Mouse (Mus musculus) heart, adult 9 months (tissue): ENCODE results near the gene Gadd45b.
A peak's percentile ranks its signal among the peaks of the same experiment; 100 is the strongest.

Source experiments
- DNase-seq, 2 experiments: peaks; one replicate each; pipeline ENCODE4 v3.0.0; 2022; ENCODE audit warnings: low spot score in 2 of 2

Gadd45b gene

GRCm38 (mm10) chr10:80956385-80956784 lies 26.5 kb downstream of the Gadd45b start:
- no peak for DNase-seq

- DNase-seq = no peak
Observed at GRCm38 (mm10) chr10:80956901-80957300, 27.0 kb downstream of the Gadd45b start.

DNA sequence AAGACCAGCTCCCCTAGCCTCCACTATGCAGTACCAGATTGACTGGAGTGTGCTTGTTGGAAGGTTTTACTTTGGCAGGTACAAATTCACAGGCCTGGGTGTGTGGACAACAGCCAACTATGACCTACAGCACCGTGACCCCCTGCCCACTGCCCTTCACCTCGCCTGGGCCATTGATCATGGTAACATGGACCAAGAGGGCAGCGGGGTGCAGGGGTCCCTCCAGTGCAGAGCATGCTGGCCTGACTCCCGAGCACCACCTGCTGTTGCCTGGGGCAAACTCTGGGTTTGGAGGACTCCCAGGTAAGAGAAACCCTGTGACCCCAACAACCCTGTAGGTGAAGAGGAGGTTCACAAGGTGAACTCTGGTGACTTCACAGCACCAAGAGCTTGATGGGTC lies 27.9 kb downstream of the Gadd45b start:
- DNase-seq = no peak

- DNase-seq = no peak
Observed at GRCm38 (mm10) chr10:80958979-80959637, 29.2 kb downstream of the Gadd45b start.

DNA sequence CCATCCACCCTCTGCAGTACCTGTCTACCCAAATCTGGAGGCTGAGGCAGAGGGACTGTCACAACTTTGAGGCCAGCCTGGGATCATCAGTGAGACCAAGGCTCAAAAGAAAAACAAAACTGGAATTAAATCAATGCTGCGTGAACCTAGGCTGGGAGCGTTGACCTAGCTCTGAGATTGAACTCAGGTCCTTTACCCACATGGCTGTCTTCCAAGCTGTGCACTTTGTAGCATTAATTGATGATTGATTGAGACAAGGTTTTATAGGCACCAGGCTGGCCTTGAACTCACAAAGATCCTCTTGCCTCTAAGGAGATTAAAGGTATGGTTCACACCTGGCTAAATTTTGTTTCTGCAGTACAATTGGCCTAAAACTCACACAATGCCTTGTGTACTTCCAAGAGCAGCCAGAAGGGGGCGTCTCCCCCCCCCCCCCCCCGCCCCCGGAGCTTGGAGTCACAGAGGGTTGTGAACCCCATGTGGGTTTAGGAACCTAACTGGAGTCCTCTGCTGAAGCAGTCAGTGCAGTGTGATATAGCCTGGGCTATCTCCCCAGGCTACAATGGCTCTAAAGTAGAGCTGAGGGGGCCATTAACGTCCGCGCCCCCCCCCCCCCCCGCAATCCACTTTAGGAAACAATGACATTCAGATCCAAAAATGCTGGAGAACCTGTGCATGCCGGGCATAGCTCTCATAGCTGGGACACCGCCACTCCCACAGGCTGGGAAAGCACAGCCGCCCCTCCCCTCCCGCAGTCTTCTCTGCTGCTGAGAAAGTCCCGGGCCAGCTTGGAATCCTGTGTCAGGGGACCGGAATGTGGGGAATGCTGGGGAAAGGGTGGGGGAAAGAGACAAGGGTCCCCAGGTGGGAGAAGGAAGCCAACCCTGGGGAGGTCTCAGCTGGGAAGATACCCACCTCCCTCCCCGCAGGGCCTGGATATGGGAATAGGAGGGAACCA lies 31.0 kb downstream of the Gadd45b start:
- DNase-seq = peak; percentile 56 to 59

- DNase-seq = peak in 1 of 2 experiments; percentile 51
Observed at GRCm38 (mm10) chr10:80962051-80962472, 32.2 kb downstream of the Gadd45b start.

GRCm38 (mm10) chr10:80962585-80962984 lies 32.7 kb downstream of the Gadd45b start:
- no peak for DNase-seq

- no peak for DNase-seq
Observed at GRCm38 (mm10) chr10:80963031-80963975, 33.4 kb downstream of the Gadd45b start.

GRCm38 (mm10) chr10:80966296-80966695 lies 36.4 kb downstream of the Gadd45b start:
- DNase-seq = no peak

- no peak for DNase-seq
Observed at GRCm38 (mm10) chr10:80967101-80967656, 37.3 kb downstream of the Gadd45b start.

- no peak for DNase-seq
Observed at GRCm38 (mm10) chr10:80968106-80968505, 38.2 kb downstream of the Gadd45b start.

- DNase-seq = no peak
Observed at GRCm38 (mm10) chr10:80969298-80969697, 39.4 kb downstream of the Gadd45b start.

DNA sequence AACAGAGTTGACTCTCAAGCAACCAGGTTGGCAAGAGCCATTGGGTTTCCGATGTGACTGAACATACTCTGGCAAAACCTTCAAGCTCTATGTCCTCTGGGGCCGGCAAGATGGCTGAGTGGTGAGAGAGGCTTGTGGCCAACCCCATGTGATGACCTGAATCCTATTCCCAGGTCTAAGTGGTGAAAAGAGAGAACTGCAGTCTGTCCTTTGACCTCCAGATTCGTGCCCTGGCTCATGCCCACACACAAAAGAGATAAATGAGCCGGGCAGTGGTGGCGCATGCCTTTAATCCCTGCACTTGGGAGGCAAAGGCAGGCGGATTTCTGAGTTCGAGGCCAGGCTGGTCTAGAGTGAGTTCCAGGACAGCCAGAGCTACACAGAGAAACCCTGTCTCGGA lies 40.3 kb downstream of the Gadd45b start:
- no peak for DNase-seq

- DNase-seq = no peak
Observed at GRCm38 (mm10) chr10:80971533-80971932, 41.7 kb downstream of the Gadd45b start.

DNA sequence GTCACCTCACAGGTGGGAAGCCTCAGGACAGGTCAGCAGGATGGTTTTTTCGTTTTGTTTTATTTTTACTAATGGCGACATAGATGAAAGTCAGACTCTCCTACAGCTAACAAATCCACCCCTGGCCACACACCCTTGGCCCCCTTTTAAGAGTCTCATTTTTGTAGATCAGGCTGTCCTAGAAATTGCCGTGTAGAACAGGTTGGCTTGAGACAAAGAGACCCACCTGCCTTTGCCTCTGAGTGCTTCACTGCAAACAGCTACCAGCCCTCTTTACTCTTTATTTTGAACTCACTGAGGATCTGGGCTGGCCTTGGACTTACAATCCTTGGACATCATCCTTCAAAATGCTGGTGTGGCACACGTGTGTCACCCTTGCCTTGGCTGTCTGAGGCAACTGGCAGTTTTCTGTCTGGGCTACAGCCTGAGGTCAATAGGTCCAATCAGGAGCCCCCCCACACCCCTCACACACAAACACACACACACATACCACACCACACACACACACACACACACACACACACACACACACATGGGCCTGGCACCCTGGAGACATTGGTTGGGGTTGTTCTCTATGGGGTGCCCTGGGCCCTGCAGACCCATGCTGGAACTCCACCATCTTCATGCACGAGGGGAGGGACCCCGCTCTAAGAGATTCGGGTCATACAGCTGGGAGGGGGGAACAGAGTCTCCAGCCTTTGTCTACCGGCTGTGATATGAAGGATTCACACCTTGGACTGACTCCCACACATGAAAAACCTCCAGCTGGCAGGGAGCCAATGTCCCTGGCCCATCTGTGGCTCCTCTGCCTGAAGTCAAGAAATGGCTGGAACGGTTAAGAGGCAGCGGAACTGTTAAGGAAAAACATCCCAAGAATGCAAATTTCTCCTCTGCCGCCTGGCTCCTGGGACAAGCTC lies 42.5 kb downstream of the Gadd45b start:
- no peak for DNase-seq

- DNase-seq = no peak
Observed at GRCm38 (mm10) chr10:80973722-80974121, 43.8 kb downstream of the Gadd45b start.

DNA sequence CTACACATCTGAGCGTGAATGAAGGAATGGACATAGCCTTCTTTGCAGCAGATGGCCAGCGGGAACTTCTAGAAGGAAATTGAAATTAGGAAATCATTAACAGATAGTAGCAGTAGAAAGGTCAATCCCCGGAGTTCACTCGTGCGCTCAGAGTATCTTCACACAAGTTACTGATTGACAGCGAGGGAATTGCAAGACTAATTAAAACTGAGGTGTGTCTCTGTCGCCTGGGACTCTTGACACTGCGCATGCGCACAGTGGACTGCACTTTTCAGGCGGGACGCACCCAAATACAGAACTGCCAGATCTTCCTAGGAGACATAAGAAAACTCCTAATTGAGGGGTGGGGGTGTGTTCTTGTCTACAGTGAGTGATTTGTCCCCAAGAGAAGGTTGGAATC lies 45.6 kb downstream of the Gadd45b start:
- DNase-seq = no peak

DNA sequence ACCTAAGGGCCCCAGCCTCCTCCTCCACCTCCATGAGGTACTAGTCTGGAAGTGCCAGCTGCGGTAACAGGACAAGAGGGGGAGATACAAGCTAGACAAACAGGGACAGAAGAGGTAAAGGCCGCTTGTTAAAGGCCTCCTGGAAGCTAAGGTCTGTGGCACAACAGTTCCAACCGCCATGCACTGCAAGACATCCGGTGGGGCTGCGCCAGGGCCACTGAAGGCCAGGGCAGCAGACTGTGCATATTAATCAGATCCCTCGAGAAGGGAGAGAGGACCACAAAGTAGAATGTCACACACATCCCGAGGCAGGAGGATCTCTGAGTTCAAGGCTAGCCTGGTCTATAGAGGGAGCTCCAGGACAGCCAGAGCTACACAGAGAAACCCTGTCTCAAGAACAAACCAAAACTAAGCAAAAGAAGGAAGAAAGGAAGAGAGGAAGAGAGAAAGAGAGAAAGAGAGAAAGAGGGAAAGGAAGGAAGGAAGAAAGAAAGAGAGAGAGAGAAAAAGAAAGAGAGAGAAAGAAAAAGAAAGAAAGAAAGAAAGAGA lies 51.8 kb downstream of the Gadd45b start:
- no peak for DNase-seq
